Mouse (Mus musculus) liver, embryonic 14.5 days (tissue): ENCODE measurements around the gene Cebpz.

Experiments
- CTCF ChIP-seq: IDR thresholded peaks from 2 replicates; pipeline ENCODE4 v1.5.1; 2016; ENCODE audit warnings: antibody characterized with exemption, low read depth, control low read depth
- EP300 ChIP-seq: IDR thresholded peaks from 2 replicates; pipeline ENCODE4 v1.6.1; 2016; ENCODE audit warnings: antibody characterized with exemption, low read depth

DNA sequence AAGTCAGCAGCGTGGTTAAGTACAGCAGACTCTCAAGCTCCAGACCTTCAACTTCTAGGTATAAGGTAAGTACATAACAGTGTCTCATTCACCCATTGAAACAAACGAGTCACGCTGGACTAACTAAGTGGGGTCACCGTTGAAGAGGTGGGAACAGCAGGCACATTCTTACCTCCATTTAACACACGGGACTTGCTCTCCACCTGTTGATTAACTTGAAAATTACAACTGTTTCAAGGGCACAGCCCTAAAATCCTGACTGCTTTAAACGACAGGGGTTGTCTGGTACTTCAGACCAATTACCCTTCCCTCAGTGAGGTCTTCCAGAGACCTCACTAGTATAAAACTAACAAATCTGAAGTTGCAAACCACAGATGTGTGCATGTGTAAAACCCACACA lies 22.6 kb upstream of the Cebpz start:
- TF ChIP-seq CTCF: no peak
- no peak for TF ChIP-seq EP300
